Mouse (Mus musculus) gastrocnemius, postnatal 10 days (tissue): ENCODE results near the gene BC029722. TPM values are rescaled to one million over a fixed set of nuclear protein-coding genes. Genes with fewer than 3 reads are reported as not detected.
A peak's percentile ranks its signal among the peaks of the same experiment; 100 is the strongest.
"Not testable (repeated sequence)": the region's sequence is repeated elsewhere in the genome, so short reads cannot be mapped to it uniquely, and the experiment has no call there.

ENCODE experiments used
- DNase-seq: peaks from one replicate; pipeline ENCODE4 v3.0.0; 2021; ENCODE audit warnings: mixed read lengths
- long read RNA-seq, 2 experiments: library from polyadenylated mRNA; stranded (forward); transcript quantifications; one replicate each; pipeline ENCODE4 v2.0.0; 2021
- total RNA-seq, 2 experiments: library from RNA; stranded (reverse); gene quantifications; 2 replicates each; pipeline ENCODE4 v1.2.3; 2021

BC029722 gene
- 10 to 100 TPM; 14.3 to 16.9 TPM for total RNA-seq
- long read RNA-seq, experiment 1, transcript BC029722-201 (2 exons, 1,615 nt): major isoform, 5 of 6 reads
- long read RNA-seq, experiment 1, partial matches to known transcripts: 0 of 6 reads
- long read RNA-seq, experiment 1, other reads (novel, unspliced or antisense): 1 of 6 reads
- long read RNA-seq, experiment 2, partial matches to known transcripts: 4 of 6 reads
- long read RNA-seq, experiment 2, other reads (novel, unspliced or antisense): 0 of 6 reads

GRCm38 (mm10) chr2:155819392-155819448 is at the start of gene BC029722:
Gene BC029722, minus strand, starts transcription at chr2:155819426.
- no peak for DNase-seq

- no peak for DNase-seq
Measured at GRCm38 (mm10) chr2:155868320-155868719, 49.1 kb upstream of the BC029722 start.

GRCm38 (mm10) chr2:155863301-155863867 is 44.2 kb upstream of the BC029722 start:
- DNase-seq: no peak

GRCm38 (mm10) chr2:155862573-155863300 is 43.5 kb upstream of the BC029722 start:
- no peak for DNase-seq

GRCm38 (mm10) chr2:155861581-155861980 is 42.4 kb upstream of the BC029722 start:
- DNase-seq: no peak

- DNase-seq: no peak
Measured at GRCm38 (mm10) chr2:155860102-155860501, 40.9 kb upstream of the BC029722 start.

- no peak for DNase-seq
Measured at GRCm38 (mm10) chr2:155852536-155852935, 33.3 kb upstream of the BC029722 start.

GRCm38 (mm10) chr2:155850120-155850519 is 30.9 kb upstream of the BC029722 start:
- DNase-seq: no peak

- no peak for DNase-seq
Measured at GRCm38 (mm10) chr2:155849464-155849863, 30.2 kb upstream of the BC029722 start.

- DNase-seq: peak; percentile 81
Measured at GRCm38 (mm10) chr2:155848291-155848690, 29.1 kb upstream of the BC029722 start.

- DNase-seq: no peak
Measured at GRCm38 (mm10) chr2:155846930-155847329, 27.7 kb upstream of the BC029722 start.

- no peak for DNase-seq
Measured at GRCm38 (mm10) chr2:155838961-155839360, 19.7 kb upstream of the BC029722 start.

GRCm38 (mm10) chr2:155837961-155838360 is 18.7 kb upstream of the BC029722 start:
- no peak for DNase-seq

GRCm38 (mm10) chr2:155834732-155835131 is 15.5 kb upstream of the BC029722 start, which contains the start of gene Fam83c:
Gene Fam83c, minus strand, starts transcription at chr2:155834854.
- DNase-seq: no peak

- not testable (repeated sequence) for DNase-seq
Measured at GRCm38 (mm10) chr2:155832087-155832486, 12.9 kb upstream of the BC029722 start.

- no peak for DNase-seq
Measured at GRCm38 (mm10) chr2:155831302-155831701, 12.1 kb upstream of the BC029722 start.

GRCm38 (mm10) chr2:155830841-155831240 is 11.6 kb upstream of the BC029722 start:
- DNase-seq: no peak

GRCm38 (mm10) chr2:155826630-155827424 is 7.6 kb upstream of the BC029722 start, which contains the start of gene Eif6:
Gene Eif6, minus strand, starts transcription at chr2:155826925.
- peak; percentile 74 for DNase-seq

GRCm38 (mm10) chr2:155825904-155826629 is 6.8 kb upstream of the BC029722 start:
- DNase-seq: no peak

GRCm38 (mm10) chr2:155823722-155824121 is 4.5 kb upstream of the BC029722 start:
- DNase-seq: no peak

- DNase-seq: no peak
Measured at GRCm38 (mm10) chr2:155820779-155821178, 1.6 kb upstream of the BC029722 start.
